Mouse (Mus musculus) forebrain, postnatal 0 days (tissue): ENCODE results near the gene Lpar5. TPM values are rescaled to one million over a fixed set of nuclear protein-coding genes. Genes with fewer than 3 reads are reported as not detected.
A peak's percentile ranks its signal among the peaks of the same experiment; 100 is the strongest.

ENCODE experiments used
- ATAC-seq: fragments of 200-750 bp; cut with Nextera tagmentation; 2 replicates; pipeline ENCODE4 v1.8.0; 2017; ENCODE audit warnings: mild to moderate bottlenecking, moderate library complexity
- DNase-seq: peaks from one replicate; pipeline ENCODE4 v3.0.0-alpha.2; 2015
- H3K27ac ChIP-seq: fragments of 300-500 bp; sonication (generic); 2 replicates; pipeline ENCODE4 v1.5.1; 2014; ENCODE audit warnings: low read depth, mild to moderate bottlenecking, antibody characterized with exemption, low read length, moderate library complexity, mixed read lengths
- H3K27me3 ChIP-seq: fragments of 300-500 bp; sonication (generic); 2 replicates; pipeline ENCODE4 v1.6.1; 2014; ENCODE audit warnings: mild to moderate bottlenecking, low read length, mixed read lengths; ENCODE audit not compliant: insufficient read depth
- H3K36me3 ChIP-seq: fragments of 300-500 bp; sonication (generic); 2 replicates; pipeline ENCODE4 v1.6.1; 2014; ENCODE audit warnings: mild to moderate bottlenecking, moderate library complexity; ENCODE audit not compliant: insufficient read depth
- H3K4me1 ChIP-seq: fragments of 300-500 bp; sonication (generic); 2 replicates; pipeline ENCODE4 v1.6.1; 2014; ENCODE audit warnings: antibody characterized with exemption; ENCODE audit not compliant: insufficient read depth
- H3K4me2 ChIP-seq: fragments of 300-500 bp; sonication (generic); 2 replicates; pipeline ENCODE4 v1.6.1; 2014; ENCODE audit warnings: low read depth, mild to moderate bottlenecking, moderate library complexity
- H3K4me3 ChIP-seq: fragments of 300-500 bp; sonication (generic); 2 replicates; pipeline ENCODE4 v1.5.1; 2014; ENCODE audit warnings: low read depth, low read length, mixed read lengths
- H3K9ac ChIP-seq: fragments of 300-500 bp; sonication (generic); 2 replicates; pipeline ENCODE4 v1.6.1; 2014; ENCODE audit warnings: mild to moderate bottlenecking
- H3K9me3 ChIP-seq: fragments of 300-500 bp; sonication (generic); 2 replicates; pipeline ENCODE4 v1.6.1; 2016; ENCODE audit warnings: low read length
- CTCF ChIP-seq: sonication (generic); IDR thresholded peaks from 2 replicates; pipeline ENCODE4 v1.5.1; 2016; ENCODE audit warnings: antibody characterized with exemption, control low read depth, low read depth
- WGBS: fragments of 180-500 bp; shearing (Covaris S2); extraction: QIAGEN DNeasy Blood & Tissue Kit; methylation state at CpG from one replicate; pipeline ENCODE4 v1.1.7; 2014; 5-methylcytosine and 5-hydroxymethylcytosine counted together
- polyA plus RNA-seq: library from polyadenylated mRNA; unstranded; fragments of >200 nt; fragmentation: Nextera tagmentation; extraction: Ambion mirVana; gene quantifications from 2 replicates; pipeline ENCODE4 v1.2.1, GENCODE M21; 2015
- total RNA-seq: library from RNA; depleted of rRNA; stranded (reverse); fragments of >200 nt; gene quantifications from 2 replicates; pipeline ENCODE4 v1.2.3, GENCODE M21; 2014

The Lpar5 gene
- total and polyA plus RNA-seq, 2 experiments from 2014 or later = 0.61 to 0.71 TPM

DNA sequence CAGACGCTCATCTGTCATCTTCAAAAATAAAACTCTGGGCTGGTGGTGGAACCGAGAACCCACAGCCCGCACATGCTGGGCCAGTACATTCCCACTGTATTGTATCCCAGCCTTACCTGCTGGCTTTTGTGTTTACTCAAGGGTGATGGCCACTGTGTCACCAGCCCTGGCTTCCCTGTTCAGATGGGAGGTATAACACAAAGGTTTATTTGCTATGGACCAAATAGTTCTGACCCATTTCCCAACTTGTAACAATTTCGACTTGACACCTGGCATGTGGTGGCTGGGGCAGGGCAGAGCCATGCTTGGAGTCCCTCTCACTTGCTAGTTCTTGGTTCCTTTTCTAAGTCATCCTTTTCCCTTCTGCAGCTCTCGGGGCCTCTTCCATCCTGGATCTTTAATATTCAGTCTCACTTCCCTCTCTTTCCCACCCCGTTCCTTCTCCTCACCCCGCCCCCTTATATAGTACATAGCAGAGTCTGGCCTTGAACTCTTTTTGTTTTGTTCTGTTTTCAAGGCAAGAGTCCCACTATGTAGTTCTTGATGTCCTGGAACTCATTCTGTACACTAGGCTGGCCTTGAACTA is 15.2 kb downstream of the Lpar5 start:
- H3K36me3 ChIP-seq = no peaks in the 10 kb centered on the region

DNA sequence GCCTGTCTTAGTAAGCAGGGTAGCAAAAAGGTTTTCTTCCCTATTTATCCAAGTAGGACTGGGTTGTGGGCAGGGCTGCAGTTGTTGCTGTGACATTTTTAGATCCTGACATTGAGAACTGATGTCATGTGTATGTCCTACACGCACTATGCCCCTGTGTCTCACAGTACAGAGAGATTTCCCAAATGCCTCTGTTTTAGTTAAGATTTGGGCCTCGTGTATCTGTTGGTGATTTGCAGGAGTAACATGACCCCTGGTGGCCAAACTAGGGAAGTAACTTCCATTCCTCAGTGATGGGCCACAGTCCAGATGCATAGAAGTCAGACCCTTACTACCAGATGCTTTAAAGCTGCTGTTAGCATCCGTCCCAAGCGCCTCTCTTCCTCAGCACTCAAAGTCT is 16.7 kb downstream of the Lpar5 start:
- Histone ChIP-seq H3K4me3 (no peak overlapping the region), H3K4me2 (no peak overlapping the region), H3K27ac (no peak overlapping the region), H3K4me1 (peaks cover 18% of the 10 kb centered on the region), H3K9ac (no peak overlapping the region), H3K27me3 (no peaks in the 10 kb centered on the region), H3K9me3 (no peaks in the 10 kb centered on the region), H3K36me3 (no peaks in the 10 kb centered on the region)
- peak; percentile 94 for TF ChIP-seq CTCF
- peak; percentile 15 for ATAC-seq
- DNase-seq = peak; percentile 85
- 7% methylated on average over 4 of the region's 4 CpGs for WGBS

More for the DNA sequence above, 15.2 kb downstream of the Lpar5 start:
- no peak overlapping the region for H3K27ac ChIP-seq
- no peak overlapping the region for H3K9ac ChIP-seq
- no peak for TF ChIP-seq CTCF
- H3K4me3 ChIP-seq = no peak overlapping the region
- no peak for DNase-seq
- H3K9me3 ChIP-seq = no peaks in the 10 kb centered on the region
- H3K4me1 ChIP-seq = peaks cover 8% of the 10 kb centered on the region; the same call in 1 of the 2 replicates
- no peaks in the 10 kb centered on the region for H3K27me3 ChIP-seq
- no peak for ATAC-seq
- no peak overlapping the region for H3K4me2 ChIP-seq
- WGBS = 86% methylated on average over 7 of the region's 7 CpGs

DNA sequence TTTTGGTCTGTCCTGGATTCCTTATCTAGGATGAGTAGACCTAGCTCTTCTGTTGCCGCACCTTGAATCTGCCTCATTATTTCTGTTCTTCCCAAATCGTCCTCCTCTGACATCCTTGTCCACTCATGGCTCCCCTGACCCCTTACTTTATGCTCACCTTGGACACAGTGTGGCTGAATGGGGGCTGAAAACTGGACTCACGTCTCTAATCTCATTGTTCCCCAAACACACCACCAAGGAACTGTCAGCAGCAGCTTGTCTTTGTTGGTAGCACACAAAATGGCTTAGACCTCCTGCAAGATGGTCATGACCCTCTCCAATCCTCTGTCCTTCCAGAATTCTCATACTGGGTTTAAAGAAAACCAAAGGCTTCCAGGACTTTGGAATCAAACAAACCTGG is 20.2 kb downstream of the Lpar5 start:
- Histone ChIP-seq H3K4me2 (no peak overlapping the region), H3K36me3 (no peaks in the 10 kb centered on the region), H3K27ac (peak overlapping the region; percentile 94), H3K9ac (no peak overlapping the region), H3K27me3 (no peaks in the 10 kb centered on the region), H3K4me1 (peaks cover 21% of the 10 kb centered on the region), H3K9me3 (no peaks in the 10 kb centered on the region), H3K4me3 (no peak overlapping the region)
- ATAC-seq (no peak), DNase-seq (no peak)
- WGBS = 83% methylated on average over 3 of the region's 3 CpGs
- no peak for TF ChIP-seq CTCF

DNA sequence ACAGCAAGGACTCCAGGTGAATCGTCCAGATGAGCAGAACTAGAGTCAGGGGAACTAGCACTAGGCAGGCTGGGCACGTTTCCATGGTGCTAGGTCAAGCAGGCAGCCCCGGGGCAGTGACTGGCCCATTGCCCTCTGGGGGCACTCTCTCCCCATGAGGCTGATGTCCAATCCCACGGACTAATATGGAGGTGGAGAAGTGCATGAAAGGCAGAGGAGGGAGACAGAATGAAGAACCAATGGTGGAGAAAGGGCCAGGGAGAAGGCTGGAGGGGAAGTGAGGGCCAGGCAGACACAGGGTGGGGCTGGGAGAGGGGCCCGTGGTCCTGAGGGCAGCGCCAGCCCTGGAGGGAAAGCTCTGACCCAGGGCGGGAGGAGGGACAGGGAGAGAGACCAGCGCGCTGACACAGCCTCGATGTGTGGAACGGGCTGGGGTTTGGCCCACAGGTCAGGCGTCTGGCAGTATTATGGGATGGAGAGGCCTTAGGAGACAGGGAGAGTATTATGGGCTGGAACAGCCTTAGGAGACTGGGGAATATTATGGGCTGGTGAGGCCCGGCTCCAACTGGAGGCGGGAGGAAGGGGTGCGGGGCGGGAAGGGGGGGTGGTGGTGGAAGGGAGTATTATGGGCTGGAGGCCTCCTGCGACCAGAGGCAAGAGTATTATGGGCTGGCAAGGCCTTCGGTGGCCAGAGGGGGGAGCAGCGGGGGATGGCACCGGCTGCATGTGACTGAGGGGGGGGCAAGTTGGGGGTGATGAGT is 21.0 kb downstream of the Lpar5 start:
- Histone ChIP-seq H3K36me3 (no peaks in the 10 kb centered on the region), H3K9ac (peak overlapping the region; percentile 50), H3K9me3 (no peaks in the 10 kb centered on the region), H3K27ac (peak overlapping the region; percentile 94), H3K27me3 (no peaks in the 10 kb centered on the region), H3K4me3 (no peak overlapping the region), H3K4me1 (peaks cover 21% of the 10 kb centered on the region), H3K4me2 (peak overlapping the region; percentile 53)
- DNase-seq = peak; percentile 88
- peak; percentile 32 for TF ChIP-seq CTCF
- ATAC-seq = peak; percentile 83
- 2% methylated on average over 19 of the region's 20 CpGs for WGBS

DNA sequence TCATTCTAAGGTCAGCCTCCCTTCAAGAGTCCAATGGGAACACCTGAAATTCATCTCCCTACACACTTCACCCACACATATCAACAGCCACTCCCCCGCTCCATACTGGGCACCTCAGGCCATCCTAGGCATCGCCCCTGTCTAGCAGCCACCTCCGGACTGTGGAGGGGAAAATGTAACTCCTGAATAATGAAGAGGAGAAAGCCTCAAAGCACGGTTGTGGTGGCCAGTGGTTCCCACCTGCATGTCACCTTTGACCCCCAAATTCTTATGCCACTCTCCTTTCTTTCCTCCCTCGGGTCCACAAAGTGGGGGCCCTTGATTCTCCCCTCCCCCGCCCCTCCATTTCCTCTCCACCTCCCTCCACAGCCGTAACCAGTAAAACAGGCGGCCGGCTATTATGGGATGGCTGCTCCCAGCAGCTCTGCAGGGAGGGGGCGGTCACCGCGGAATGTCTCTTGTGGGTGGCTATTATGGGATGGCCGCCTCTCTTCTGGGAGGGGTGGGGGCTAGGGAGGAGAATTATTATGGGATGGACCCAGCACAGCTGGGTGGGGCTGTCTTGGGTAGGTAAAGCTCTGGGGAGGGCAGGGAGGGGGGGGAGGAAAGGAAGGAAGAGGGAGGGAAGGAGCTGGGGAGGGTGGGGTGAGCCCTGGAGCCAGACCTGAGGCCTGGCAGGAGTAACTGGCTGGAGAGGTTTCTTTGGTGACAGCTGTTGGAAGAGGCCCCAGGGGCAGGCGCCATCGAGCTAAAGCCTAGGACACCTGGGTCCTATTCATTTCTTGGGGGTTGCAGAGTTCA is 22.0 kb downstream of the Lpar5 start:
- TF ChIP-seq CTCF = no peak
- Histone ChIP-seq H3K9ac (peak overlapping the region; percentile 55), H3K27me3 (no peaks in the 10 kb centered on the region), H3K4me2 (peak overlapping the region; percentile 53), H3K36me3 (no peaks in the 10 kb centered on the region), H3K4me3 (peak overlapping the region; percentile 18; the same call in 1 of the 2 replicates), H3K27ac (peak overlapping the region; percentile 94), H3K9me3 (no peaks in the 10 kb centered on the region), H3K4me1 (peaks cover 21% of the 10 kb centered on the region)
- WGBS = 2% methylated on average over 15 of the region's 15 CpGs
- DNase-seq = peak; percentile 88
- ATAC-seq = peak; percentile 65

DNA sequence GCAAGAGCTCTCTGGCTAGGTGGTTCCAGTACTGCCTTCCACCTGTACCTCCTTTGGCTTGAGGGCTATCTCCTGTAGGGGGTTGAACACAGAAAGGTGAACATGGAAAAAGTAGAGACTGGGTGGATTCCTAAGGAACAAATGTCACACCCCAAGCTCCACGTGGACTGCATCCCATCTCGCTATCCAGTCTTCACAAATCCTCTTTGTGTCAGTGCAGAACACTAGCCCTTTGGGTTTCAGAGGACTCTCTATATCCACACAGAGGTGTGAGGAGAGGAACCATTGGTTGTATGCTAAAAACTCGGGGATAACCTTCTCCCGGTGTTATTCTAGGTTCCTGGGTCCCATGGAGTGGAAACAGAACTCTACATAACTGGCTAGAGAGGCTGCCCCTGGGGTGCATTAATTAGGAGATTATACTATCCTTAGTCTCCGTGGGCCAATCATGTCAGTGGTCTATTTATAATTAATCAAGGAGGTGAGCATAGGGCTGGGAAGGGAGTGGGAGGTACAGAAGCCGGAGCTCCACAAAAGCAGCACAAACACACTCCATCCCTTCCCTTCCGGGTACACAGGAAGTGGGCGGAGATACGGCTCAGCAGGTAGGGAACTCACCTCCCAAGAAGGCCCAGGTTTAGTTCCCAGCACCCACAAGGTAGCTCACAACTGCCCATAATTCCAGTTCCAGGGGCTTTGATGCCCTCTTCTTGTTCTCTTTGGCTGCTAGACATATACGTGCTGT is 22.8 kb downstream of the Lpar5 start:
- ATAC-seq (no peak), DNase-seq (no peak)
- H3K9ac ChIP-seq = peak overlapping the region; percentile 55
- 48% methylated on average over 10 of the region's 10 CpGs for WGBS
- peaks cover 21% of the 10 kb centered on the region for H3K4me1 ChIP-seq
- 0 out of 2 replicates have a peak overlapping the region, but pooled peaks have one; percentile 18 for H3K4me3 ChIP-seq
- H3K9me3 ChIP-seq = no peaks in the 10 kb centered on the region
- H3K4me2 ChIP-seq = peak overlapping the region; percentile 53
- H3K27me3 ChIP-seq = no peaks in the 10 kb centered on the region
- no peak for TF ChIP-seq CTCF
- no peaks in the 10 kb centered on the region for H3K36me3 ChIP-seq
- H3K27ac ChIP-seq = peak overlapping the region; percentile 94
